In the genomic region with DNA sequence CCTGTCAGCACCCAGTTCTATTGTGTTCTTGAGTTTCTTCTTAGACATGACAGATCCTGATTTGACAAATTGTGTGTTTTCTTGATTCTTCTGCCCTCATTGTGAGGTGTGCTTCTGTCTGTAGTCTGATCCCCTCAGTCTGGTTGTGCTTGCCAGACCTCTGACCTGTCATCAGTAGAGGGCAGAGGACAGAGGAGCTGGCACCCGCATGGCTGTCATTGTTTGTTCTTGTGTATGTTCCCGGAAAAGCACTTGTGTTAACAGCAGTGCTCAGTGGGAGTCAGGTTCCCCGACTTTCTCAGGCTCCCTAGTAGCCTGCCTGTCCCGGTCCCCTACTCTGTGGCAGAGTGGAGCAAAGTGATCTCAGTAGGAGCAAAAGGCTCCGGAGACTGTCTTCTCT, we compare ENCODE assay signal across 15 mouse cellular contexts. TPM values are rescaled to one million over a fixed set of nuclear protein-coding genes. Genes with fewer than 3 reads are reported as not detected.
DNase-seq lines count a peak whose midpoint lies in the region; TF ChIP-seq lines count a peak whose summit lies in the region.
"Had no signal": no experiment of that assay in that cellular context is flagged by ENCODE, and none has a peak within 500 bp of the region (broad histone marks: within the 10 kb centered on the region; RNA-seq: fewer than 3 reads in every experiment).

No protein-coding gene starts in this region.

- H3K4me1 ChIP-seq in liver, adult 2 months (ENCODE audit: control insufficient read depth, insufficient read depth, low read length) = peaks cover 25% of the 10 kb centered on the region

- TF ChIP-seq POLR2A in liver, adult 2 months (IDR thresholded peaks at IDR 0.05; ENCODE audit: extremely low read depth, insufficient read depth, low read length) = no peak

- 0 out of 2 replicates have a peak, but pooled peaks cover under 1% of the 10 kb centered on the region for H3K79me2 ChIP-seq in liver, adult 2 months (ENCODE audit: control insufficient read depth, insufficient read depth, low read length)

- H3K36me3 ChIP-seq in liver, adult 2 months (ENCODE audit: control insufficient read depth, insufficient read depth, low read length) = no peaks in the 10 kb centered on the region
- H3K36me3 ChIP-seq: neural tube, embryonic 13.5 days had no signal

- DNase-seq in kidney, adult 11 months = peak; percentile 46
- no peak for DNase-seq in kidney, postnatal 10 days
- DNase-seq in kidney, adult 9 months = peak; percentile 39
- peak; percentile 89 for DNase-seq in liver, adult 2 months (ENCODE audit: extremely low read depth, low read depth, low spot score)
- DNase-seq in lung, postnatal 4 days = peak; percentile 23 to 54
- DNase-seq in urinary bladder, postnatal 10 days (ENCODE audit: low spot score) = no peak
- DNase-seq in gastrocnemius, postnatal 36 days = no peak
- no peak for DNase-seq in cerebellum, postnatal 25 days
- DNase-seq: adrenal gland, postnatal 10 days; lung, embryonic 14.5 days; midbrain, embryonic 14.5 days; right cerebral cortex, postnatal 25 days had no signal

- H3K4me3 ChIP-seq in liver, adult 2 months (ENCODE audit: insufficient read depth, low read depth, low read length) = no peak overlapping the region
- H3K4me3 ChIP-seq: neural tube, embryonic 13.5 days had no signal

- H3K27ac ChIP-seq in liver, adult 2 months (replicated peaks; ENCODE audit: insufficient read depth, low read depth, low read length) = peak overlapping the region; percentile 87
- H3K27ac ChIP-seq: neural tube, embryonic 13.5 days had no signal

- peak overlapping the region; percentile 50; the same call in 1 of the 2 replicates for H3K9ac ChIP-seq in liver, adult 2 months (ENCODE audit: low read depth, low read length)
- H3K9ac ChIP-seq: lung, embryonic 14.5 days; neural tube, embryonic 13.5 days had no signal

- intact Hi-C loops in gastrocnemius, postnatal 36 days (cut with DNase I) = no loop called here

- 18% methylated on average over 5 of the region's 5 CpGs for WGBS in liver, adult 2 months

- no peak for TF ChIP-seq CTCF in liver, adult 2 months (IDR thresholded peaks at IDR 0.05; ENCODE audit: low read depth, low read length)

- no peaks in the 10 kb centered on the region for H3K27me3 ChIP-seq in liver, adult 2 months (ENCODE audit: control insufficient read depth, insufficient read depth, low read length)
- H3K27me3 ChIP-seq: CH12.LX; neural tube, embryonic 13.5 days; Patski had no signal

RNA-seq across cellular contexts. Expression of gene Smco4, which starts 42.2 kb away (rescaled TPM):
- 7.9 and 8.9 TPM in 2 replicates for total RNA-seq in liver, adult 2 months (2014; rRNA removed)
- 5.7 and 5.9 TPM in 2 replicates for polyA plus RNA-seq in liver, adult 2 months (2012; rRNA removed)
- 1 to 10 TPM; 8.2 to 9.0 TPM for total RNA-seq in gastrocnemius, postnatal 36 days (2021)

Comparison
In these comparisons a context has a peak if more than half of its experiments do, and no peak if none do; other contexts are left out.
1. DNase-seq: peak in kidney, adult 11 months (single experiment), kidney, adult 9 months (single experiment), liver, adult 2 months (single experiment) and lung, postnatal 4 days (2 of 2); none in kidney, postnatal 10 days (single experiment), urinary bladder, postnatal 10 days (single experiment), gastrocnemius, postnatal 36 days (0 of 2) and cerebellum, postnatal 25 days (0 of 2).